Mouse (Mus musculus) CD4-positive, CD25-positive, alpha-beta regulatory T cell, adult 2 months (primary cell): ENCODE data around the gene Meiob.
A peak's percentile ranks its signal among the peaks of the same experiment; 100 is the strongest.

Source experiments
- DNase-seq: peaks from one replicate; pipeline ENCODE4 v3.0.0-alpha.2; 2012; ENCODE audit warnings: low read depth, low spot score

Gene Meiob

DNA sequence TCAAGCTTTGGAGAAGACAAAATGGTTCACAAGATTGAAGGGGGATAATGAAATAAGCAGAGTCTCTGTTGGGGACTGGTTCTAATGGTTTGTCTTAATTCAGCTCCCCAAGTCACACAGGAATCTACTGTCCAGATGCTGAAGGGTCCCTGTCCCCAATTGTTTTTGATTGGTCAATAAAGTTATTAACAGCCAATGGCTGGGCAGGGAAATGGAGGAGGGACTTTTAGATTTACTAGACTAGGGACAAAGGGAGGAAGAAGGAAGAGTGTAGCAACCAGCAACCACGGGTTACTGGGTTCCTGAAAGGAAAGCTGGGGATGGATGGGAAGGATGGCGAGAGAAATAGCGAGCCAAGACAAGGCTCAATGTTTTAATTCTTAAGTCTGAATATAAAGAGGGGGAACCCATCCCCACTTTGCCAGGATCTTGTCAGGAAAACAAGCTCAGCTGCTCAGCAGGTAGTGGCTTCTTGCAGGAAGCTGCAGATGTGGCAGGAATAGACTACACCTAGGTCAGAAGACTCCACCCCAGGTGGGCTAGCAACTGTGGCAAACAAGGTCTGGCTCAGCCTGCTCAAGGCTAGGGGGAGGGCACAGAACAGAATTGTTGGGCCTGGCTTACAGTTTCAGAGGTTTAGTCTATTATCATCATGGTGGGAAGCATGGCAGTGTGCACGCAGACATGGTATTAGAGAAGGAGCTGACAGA lies 69.8 kb downstream of the Meiob start:
- DNase-seq = no peak

DNA sequence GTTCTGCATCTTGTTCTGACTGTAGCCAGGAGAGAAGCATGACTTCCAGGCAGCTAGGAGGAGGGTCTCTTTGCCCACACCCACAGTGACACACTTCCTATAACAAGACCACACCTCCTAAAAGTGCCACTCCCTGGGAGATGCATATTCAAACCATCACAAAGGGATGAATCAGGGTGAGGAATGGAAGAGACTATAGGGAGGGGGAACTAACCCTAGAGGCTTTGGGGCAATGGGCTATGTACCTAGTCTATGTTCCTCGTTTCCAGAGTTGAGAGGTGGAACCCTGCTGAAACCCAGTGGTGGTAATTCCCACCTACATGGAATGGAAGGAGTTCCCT lies 70.3 kb downstream of the Meiob start:
- no peak for DNase-seq

DNA sequence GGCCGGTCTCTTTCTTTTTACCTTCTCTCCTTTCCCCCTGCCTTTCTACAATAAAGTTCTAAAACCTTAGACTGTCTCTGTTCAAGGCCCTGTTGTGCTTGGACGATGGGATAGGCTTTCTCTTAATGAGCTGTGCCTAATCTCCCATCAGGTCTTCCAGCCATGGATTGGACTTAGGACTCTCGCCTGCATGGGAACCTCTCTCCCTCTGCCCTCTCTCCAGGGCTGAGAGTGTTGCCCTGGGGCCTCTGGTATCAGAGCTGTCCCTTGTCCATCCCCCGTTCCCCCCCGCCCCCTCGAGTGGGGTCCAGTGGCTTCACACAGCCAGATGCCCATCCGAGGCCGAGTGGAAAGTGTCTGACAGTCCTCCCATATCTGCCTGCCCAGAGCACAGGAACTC lies 70.9 kb downstream of the Meiob start:
- no peak for DNase-seq

DNA sequence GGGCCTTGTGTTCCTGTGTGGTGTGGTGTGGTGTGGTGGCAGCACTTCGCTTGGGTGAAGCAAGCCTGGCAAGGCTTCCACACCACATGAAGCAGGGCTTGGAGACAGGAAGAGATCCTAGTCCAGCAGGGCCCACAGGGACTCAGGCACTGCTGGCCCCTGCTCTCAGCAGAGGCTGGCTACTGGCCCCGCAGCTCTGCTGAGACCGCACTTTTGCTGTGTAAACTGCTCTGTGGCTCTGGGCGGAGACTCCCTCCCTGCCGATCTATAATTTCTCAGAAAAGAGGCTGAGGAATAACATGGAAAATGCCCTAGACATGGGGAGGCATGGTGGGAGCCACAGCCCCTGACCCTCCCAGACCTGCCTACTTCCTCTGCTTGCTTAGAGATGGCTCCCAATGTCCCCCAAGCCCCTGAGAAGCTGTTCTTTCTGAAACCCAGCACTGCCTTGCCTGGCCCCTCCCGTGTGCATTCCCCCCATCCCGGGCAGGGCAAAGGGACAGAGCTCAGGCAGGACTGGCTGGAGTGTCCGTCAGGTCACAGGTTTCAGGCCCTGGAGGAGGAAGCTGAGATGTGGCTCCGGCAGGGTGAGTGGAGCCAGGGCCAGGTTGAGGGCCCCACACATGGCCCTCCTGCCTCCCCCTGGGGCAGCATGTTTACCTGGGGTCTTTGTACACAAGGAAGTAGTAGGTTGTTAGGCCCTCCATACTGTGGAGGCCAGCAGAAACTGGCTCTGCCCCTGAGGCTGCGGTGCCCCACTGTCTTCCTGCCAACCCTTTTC lies 73.4 kb downstream of the Meiob start:
- no peak for DNase-seq

DNA sequence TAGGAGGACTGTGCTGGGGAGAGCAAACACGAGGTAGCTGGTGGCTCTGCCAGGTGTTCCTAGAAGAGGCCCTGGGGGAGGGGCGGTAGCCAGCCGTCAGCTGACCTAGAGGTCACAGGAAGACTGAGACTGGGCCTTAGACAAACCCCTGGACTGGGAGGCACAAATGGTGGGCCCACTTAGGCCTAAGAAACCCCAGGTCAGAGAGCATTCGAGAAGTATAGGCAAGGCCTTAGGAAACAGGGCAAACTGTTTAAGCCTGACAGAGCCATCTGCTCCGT lies 74.0 kb downstream of the Meiob start:
- DNase-seq = no peak

DNA sequence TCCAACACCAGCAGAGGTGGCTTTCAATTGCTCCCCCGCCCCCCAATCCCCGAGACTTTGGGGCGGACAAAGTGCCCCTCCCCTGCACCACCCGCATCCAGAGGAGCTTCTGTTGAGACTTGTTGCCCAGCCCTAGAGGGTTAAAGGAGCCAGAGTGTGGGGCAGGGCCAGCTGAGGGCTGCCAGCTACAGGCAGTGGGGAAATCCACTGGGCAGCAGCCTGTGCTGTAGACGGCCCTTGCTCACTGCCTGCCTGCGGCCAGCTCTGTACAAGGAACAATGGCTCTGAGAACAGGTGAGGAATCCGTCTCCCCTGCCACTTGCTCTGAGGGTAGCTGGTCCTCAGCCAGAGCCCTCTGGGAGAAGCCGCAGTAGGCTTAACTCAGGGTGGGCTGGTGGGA lies 74.4 kb downstream of the Meiob start:
- no peak for DNase-seq

DNA sequence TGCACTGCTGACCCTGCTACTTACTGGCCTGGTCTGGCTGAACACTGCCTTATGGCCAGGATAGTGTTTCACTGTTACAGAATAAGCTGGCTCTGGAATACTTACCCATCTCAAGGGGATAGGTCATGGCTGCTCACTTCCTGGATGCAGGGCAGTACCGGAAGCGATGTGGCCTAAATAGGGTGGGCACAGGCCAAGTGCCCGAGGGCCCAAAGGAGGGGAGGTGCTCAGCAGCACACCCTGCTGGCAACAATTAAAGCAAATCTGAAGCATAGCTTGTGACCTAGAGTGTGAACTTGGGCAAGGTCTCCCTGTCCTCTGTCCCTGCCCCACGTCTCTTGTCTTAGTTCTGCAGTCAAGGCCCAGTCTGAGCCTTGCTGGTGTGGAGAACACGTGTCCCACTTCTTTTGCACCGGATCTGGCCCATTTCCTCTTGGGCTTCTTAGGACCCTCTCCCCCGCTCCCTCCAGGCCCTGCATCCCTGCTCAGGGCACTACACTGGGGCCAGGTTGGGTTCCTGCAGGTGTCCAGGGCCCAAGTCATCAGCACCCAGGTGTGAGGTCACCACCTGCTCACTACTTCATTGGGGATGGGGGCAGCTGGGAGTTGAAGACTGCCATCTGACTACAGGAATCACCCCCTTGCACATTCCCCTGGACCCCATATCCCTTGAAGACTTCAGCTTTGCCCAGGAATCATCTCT lies 77.8 kb downstream of the Meiob start:
- DNase-seq = peak; percentile 53

DNA sequence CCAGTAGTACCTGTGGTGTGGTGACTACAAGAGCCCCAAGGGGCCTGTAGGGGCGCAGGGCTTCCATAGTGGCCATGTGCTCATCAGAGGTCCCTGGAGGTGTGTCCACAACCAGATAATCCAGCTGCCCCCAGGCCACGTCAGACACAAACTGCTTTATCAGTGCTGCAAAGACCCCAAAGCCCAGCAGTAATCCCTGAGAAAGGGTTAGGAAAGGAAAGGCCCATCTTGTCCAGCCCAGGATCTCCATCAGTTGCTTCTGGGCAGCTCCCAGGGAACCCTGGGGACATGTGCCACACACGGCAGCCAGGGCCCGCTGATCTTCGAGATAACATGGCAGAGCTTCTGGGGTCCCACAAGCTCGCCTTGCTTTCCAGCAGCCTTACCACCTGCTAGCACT lies 80.3 kb downstream of the Meiob start:
- no peak for DNase-seq

DNA sequence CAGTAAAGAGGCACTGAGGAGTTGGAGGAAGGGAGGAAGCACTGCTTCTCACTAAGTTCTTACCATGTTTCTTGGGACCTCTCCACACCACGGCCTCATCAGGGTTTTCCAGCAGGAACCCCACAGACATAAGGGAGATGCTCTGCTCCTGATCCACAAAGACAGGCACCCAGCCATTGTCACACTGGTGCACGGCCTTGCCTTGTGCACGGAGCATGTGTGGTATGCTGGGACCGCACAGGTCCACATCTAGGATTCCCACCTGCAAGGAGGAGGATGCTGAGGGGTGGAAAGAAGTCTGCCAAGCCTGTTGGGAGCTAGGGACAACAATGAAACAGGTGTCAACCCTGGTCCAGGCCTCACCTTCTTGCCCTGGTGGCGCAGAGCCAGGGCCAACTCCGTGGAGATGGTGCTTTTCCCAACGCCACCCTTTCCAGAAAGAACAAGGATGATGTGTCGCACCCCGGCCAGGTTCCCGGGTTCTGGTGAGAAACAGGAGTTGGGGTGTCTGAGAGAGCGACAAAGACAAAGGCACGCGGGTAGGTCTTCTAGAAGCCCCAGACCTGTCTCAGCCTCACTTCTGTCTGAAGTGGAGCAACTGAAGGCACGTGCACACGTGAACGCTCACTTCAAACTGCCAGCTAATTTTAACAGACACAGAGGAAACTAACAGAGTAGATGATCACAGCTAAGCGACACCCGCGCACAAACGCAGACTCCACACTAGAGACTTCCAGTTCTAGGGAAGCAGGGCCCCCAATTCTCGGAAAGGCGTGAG lies 81.5 kb downstream of the Meiob start:
- DNase-seq = no peak

DNA sequence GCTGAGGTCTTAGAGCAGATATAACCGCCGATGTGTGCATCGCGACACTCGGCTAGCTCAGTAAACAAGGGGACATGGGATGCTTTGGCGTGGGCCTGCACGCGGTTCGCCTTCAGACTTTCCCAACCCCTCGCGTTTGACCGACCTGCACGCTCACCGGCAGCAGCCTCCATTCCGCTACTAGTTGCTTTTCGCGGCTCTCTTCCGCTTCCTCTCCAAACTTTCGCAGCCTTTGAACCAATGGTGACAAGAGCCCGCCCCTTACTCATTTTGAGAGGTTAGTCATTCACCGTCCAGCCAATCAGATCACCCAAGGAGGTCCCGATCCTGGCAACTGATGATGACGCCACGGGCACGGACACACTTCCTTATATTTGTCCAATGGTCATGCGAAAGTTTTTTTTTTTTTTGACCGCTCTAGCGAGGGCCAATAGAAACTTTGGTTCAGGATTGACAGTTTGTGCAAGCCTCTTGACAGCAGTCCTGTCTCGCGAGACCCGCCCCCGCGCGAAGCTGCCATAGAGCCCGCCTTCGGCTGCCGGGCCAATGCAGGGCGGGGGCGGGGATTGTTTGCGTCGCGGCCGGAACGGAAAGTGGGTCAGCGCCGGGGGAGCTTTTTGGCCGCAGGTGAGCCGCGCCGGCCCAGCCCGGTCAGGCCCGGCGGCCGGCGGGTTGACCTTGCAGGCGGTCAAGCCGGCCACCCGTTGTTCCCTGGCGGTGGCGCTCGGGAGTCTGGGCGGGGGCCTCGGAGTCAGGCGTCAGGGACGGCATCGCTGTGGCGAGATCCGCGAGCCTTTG lies 82.2 kb downstream of the Meiob start, which contains the start of the genes Nubp2 and Spsb3:
TSS of gene Nubp2 (minus strand) at position 216 of the 798 bp plus-strand sequence.
TSS of gene Spsb3 (plus strand) at position 510 of the 798 bp plus-strand sequence.
- DNase-seq = peak; percentile 98

DNA sequence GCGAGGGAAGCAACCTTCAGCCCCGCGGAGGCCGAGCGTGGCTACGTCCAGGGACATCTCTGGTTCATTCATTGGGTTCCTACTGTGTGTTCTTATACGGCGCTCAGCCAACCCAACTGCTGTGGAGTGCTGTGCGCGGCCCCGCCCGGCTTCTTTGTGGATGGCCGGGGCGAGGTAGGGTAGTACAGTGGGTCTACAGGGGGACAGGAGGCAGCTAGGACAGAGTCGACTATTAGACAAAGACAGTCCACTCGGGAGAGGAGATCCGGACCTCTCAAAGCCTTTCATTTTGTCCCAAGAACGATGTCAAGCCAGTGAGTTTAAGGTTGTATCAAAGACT lies 82.8 kb downstream of the Meiob start:
- DNase-seq = no peak

DNA sequence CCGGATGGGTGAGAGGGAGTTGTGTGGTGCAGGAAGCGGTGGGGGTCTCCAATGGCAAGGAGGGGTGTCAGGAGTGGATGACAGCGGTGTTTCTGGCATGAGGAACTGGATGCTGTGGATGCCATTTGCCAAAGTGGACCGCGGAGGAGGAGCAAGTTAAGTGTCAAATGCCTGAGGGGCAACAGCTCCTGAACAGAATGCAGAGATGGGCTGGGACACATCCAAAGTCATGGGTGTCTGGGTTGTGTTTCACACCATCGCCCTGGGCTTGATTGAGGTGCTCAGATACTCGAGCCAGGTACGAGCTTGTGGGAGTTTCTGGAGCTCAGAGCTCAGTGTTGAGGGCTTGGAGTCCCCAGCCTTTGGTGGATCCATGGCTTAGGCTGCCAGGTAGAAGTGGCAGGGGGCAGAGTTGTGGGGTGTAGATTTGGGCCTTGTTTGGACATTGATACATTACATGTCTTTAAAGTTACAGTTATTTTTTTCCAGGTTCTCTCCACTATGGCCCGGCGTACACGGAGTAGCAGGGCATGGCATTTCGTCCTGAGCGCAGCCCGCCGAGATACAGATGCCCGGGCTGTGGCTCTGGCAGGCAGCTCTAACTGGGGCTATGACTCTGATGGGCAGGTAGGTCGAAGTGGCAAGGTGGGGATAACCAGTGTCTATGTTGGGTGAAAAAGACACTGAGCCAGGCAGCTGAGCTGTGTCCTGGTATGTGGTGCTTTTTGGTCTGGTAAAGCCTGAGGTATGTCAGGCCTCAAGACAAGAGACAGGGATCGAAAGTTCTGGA lies 83.4 kb downstream of the Meiob start:
- peak; percentile 37 for DNase-seq

DNA sequence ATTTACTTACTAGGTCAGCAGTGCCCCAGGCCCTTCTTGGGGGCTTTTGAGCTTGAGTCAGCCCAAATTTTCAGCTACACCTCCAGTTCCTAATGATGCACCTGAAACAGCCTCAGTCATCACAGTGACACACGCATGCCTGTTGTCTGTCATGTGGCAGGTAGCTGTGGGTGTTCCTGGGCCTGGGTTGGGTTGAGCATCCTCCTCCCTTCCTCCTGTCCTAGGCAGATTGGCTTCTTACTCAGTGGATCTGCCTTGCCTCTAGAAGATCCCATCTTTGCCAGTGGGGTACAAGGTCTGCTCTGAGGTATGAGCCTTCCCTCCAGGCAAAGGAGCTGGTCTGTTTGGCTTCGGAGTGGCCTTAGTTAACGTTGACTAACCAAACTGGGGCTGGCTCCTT lies 84.8 kb downstream of the Meiob start:
- DNase-seq = no peak
